Mouse (Mus musculus): ENCODE measurements at regions not wholly inside any gene's neighbourhood (a gene's known extent, or its start where the extent isn't known, plus 50 kb on each side); places are given as distances from the start of the nearest gene placed in this dataset.

DNA sequence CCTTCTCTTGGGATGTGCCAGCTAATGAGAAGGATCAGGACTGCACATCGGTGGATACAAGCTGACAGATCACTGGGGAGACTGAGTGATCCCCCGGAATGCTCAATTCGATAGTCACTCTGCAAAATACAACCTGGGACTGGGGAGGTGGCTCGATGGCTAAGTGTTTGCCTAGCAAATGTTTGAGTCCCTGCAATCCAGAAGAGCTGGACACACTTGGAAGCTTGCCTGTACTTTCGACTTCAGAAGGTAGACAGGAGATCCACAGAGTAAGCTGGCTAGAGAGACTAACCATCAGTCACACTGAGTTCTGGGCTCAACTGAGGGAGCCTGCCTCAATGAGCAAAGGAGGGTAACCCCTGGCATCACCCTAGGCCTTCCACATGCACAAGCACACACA is 69.7 kb downstream of the Rplp1 start:
- no peaks in the 10 kb centered on the region for H3K9me3 ChIP-seq (ENCODE audit: control insufficient read depth, low read length)
- no peak overlapping the region for H3K27ac ChIP-seq (ENCODE audit: low read depth, low read length)
- H3K36me3 ChIP-seq (ENCODE audit: control insufficient read depth, insufficient read depth, low read length), result no peaks in the 10 kb centered on the region
- no peak overlapping the region for H3K4me3 ChIP-seq (ENCODE audit: low read depth, low read length)
- 89% methylated on average over 5 of the region's 5 CpGs for WGBS
- no peak overlapping the region for H3K4me2 ChIP-seq
- H3K9ac ChIP-seq (ENCODE audit: low read length), result no peak overlapping the region
- ATAC-seq (ENCODE audit: low FRiP score), result no peak
- peaks cover 4% of the 10 kb centered on the region; the same call in 1 of the 2 replicates for H3K4me1 ChIP-seq (ENCODE audit: control insufficient read depth, insufficient read depth, low read length)
- no peaks in the 10 kb centered on the region for H3K27me3 ChIP-seq (ENCODE audit: control insufficient read depth, insufficient read depth, low read length)
- DNase-seq (ENCODE audit: low spot score, missing footprints), result no peak

DNA sequence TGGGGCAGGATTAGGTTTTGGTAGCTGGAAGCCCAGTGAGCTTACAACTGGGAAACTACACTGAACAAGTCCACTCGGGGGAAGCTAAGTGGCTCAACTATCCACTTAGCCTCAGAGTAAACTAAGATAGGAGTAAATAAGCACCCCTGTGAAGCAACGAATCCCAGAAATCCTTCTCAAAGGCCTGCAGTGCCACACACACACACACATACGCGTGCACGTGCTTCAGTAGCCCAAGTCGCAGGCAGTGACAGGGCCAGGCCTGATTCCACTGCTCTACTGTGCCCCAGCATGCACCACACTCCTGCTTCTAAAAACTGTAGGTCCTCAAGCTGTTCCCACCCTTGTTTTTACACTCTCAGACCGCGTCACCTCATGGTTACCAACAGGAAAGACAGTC is 70.2 kb downstream of the Rplp1 start:
- no peak for ATAC-seq (ENCODE audit: low FRiP score)
- Histone ChIP-seq H3K4me3 (ENCODE audit: low read depth, low read length) (no peak overlapping the region), H3K27ac (ENCODE audit: low read depth, low read length) (no peak overlapping the region), H3K9me3 (ENCODE audit: control insufficient read depth, low read length) (no peaks in the 10 kb centered on the region), H3K4me2 (no peak overlapping the region), H3K27me3 (ENCODE audit: control insufficient read depth, insufficient read depth, low read length) (no peaks in the 10 kb centered on the region), H3K4me1 (ENCODE audit: control insufficient read depth, insufficient read depth, low read length) (peaks cover 4% of the 10 kb centered on the region; the same call in 1 of the 2 replicates), H3K36me3 (ENCODE audit: control insufficient read depth, insufficient read depth, low read length) (no peaks in the 10 kb centered on the region), H3K9ac (ENCODE audit: low read length) (no peak overlapping the region)
- no peak for DNase-seq (ENCODE audit: low spot score, missing footprints)
- whole genome bisulfite sequencing, result 68% methylated on average over 8 of the region's 8 CpGs

DNA sequence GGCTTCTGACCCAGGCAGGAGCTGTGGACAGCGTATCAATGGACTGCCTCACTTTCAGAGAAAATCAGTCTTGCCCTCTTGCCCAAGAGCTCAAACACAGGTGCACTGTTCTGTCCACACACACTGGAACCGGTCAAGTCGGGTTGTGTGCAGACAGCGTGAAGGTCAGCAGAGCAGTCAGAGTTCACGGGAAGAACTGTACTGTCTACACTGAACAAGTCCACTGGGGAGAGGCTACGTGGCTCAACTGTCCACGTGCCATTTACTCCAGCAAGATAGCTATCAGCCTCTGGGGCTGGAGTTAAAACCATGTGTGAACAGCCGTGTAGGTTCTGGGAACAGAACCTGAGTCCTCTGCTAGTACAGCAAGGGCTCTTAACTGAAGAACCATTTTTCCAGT is 70.8 kb downstream of the Rplp1 start:
- Histone ChIP-seq H3K27me3 (ENCODE audit: control insufficient read depth, insufficient read depth, low read length) (no peaks in the 10 kb centered on the region), H3K9ac (ENCODE audit: low read length) (no peak overlapping the region), H3K27ac (ENCODE audit: low read depth, low read length) (no peak overlapping the region), H3K4me2 (no peak overlapping the region), H3K4me1 (ENCODE audit: control insufficient read depth, insufficient read depth, low read length) (peaks cover 4% of the 10 kb centered on the region; the same call in 1 of the 2 replicates), H3K4me3 (ENCODE audit: low read depth, low read length) (no peak overlapping the region), H3K9me3 (ENCODE audit: control insufficient read depth, low read length) (no peaks in the 10 kb centered on the region), H3K36me3 (ENCODE audit: control insufficient read depth, insufficient read depth, low read length) (no peaks in the 10 kb centered on the region)
- no peak for ATAC-seq (ENCODE audit: low FRiP score)
- 81% methylated on average over 8 of the region's 8 CpGs for WGBS
- DNase-seq (ENCODE audit: low spot score, missing footprints), result no peak

DNA sequence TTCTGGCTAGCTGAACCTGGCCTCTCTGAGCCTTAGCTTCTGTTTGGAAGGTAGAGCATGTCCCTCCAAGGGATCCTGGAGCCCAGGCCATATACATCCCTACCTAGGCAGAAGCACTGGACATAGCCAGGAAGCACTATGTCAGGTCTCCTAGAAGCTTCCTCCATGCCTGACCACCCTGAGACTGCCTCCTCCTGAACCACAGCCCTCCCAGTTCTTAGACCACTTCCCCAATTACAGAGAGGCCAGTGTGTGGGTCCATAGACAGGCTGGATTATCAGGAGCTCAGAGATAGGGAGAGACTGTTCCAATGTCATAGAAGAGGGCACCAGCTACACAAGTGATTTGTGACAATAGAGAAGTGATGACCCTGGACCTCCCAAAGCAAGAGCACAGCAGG is 72.0 kb downstream of the Rplp1 start:
- Histone ChIP-seq H3K4me3 (ENCODE audit: low read depth, low read length) (no peak overlapping the region), H3K9ac (ENCODE audit: low read length) (no peak overlapping the region), H3K27me3 (ENCODE audit: control insufficient read depth, insufficient read depth, low read length) (no peaks in the 10 kb centered on the region), H3K4me1 (ENCODE audit: control insufficient read depth, insufficient read depth, low read length) (peaks cover 4% of the 10 kb centered on the region; the same call in 1 of the 2 replicates), H3K4me2 (no peak overlapping the region), H3K9me3 (ENCODE audit: control insufficient read depth, low read length) (no peaks in the 10 kb centered on the region), H3K27ac (ENCODE audit: low read depth, low read length) (no peak overlapping the region), H3K36me3 (ENCODE audit: control insufficient read depth, insufficient read depth, low read length) (no peaks in the 10 kb centered on the region)
- no peak for DNase-seq (ENCODE audit: low spot score, missing footprints)
- no peak for ATAC-seq (ENCODE audit: low FRiP score)

DNA sequence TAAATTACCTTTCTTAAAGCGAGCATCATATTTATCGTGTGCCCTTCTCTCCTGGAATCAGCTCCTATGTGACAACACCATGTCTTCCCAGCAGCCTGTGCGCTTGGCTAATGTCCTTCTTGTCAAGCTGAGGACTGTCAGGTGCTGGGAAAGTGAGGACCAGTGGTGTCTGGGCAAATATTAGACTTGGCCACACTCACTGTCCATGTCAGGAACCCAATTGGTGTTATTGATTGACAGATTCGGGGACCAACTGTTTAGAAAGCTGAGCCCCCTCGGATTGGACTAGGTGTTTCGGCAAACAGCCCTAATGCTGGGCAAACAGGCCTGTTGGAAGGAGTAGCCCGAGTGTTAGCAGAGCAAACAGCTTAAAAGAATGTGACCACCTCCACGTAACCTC is 73.1 kb downstream of the Rplp1 start:
- 81% methylated on average over 8 of the region's 8 CpGs for WGBS
- DNase-seq (ENCODE audit: low spot score, missing footprints) (no peak), ATAC-seq (ENCODE audit: low FRiP score) (no peak)
- no peaks in the 10 kb centered on the region for H3K27me3 ChIP-seq (ENCODE audit: control insufficient read depth, insufficient read depth, low read length)
- H3K36me3 ChIP-seq (ENCODE audit: control insufficient read depth, insufficient read depth, low read length), result no peaks in the 10 kb centered on the region
- H3K4me1 ChIP-seq (ENCODE audit: control insufficient read depth, insufficient read depth, low read length), result peaks cover 4% of the 10 kb centered on the region; the same call in 1 of the 2 replicates
- H3K9ac ChIP-seq (ENCODE audit: low read length), result no peak overlapping the region
- H3K4me3 ChIP-seq (ENCODE audit: low read depth, low read length), result no peak overlapping the region
- H3K4me2 ChIP-seq, result no peak overlapping the region
- H3K9me3 ChIP-seq (ENCODE audit: control insufficient read depth, low read length), result no peaks in the 10 kb centered on the region
- H3K27ac ChIP-seq (ENCODE audit: low read depth, low read length), result no peak overlapping the region

DNA sequence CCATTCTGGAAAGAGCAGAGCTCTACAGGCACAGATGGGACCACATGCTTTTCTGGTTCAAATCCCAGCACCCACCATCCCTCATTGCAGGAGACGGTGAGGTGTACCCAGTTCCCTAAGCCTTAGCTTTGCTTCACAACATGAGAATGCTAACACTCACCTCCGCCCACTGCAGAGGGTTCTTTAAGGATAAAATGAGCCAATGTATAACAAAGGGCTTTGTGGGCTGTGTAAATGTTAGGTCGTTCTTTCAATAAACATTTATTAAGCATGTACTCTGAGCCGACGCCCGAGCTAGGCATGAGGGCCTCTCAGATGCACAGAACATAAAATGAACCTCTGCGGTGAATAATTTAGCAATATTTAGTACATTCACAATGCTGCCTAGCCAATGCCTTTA is 74.0 kb downstream of the Rplp1 start:
- Histone ChIP-seq H3K4me1 (ENCODE audit: control insufficient read depth, insufficient read depth, low read length) (peaks cover 4% of the 10 kb centered on the region; the same call in 1 of the 2 replicates), H3K4me3 (ENCODE audit: low read depth, low read length) (no peak overlapping the region), H3K9ac (ENCODE audit: low read length) (no peak overlapping the region), H3K9me3 (ENCODE audit: control insufficient read depth, low read length) (no peaks in the 10 kb centered on the region), H3K27me3 (ENCODE audit: control insufficient read depth, insufficient read depth, low read length) (no peaks in the 10 kb centered on the region), H3K4me2 (no peak overlapping the region), H3K27ac (ENCODE audit: low read depth, low read length) (no peak overlapping the region), H3K36me3 (ENCODE audit: control insufficient read depth, insufficient read depth, low read length) (no peaks in the 10 kb centered on the region)
- DNase-seq (ENCODE audit: low spot score, missing footprints) (no peak), ATAC-seq (ENCODE audit: low FRiP score) (no peak)
- WGBS, result 86% methylated on average over 7 of the region's 7 CpGs

DNA sequence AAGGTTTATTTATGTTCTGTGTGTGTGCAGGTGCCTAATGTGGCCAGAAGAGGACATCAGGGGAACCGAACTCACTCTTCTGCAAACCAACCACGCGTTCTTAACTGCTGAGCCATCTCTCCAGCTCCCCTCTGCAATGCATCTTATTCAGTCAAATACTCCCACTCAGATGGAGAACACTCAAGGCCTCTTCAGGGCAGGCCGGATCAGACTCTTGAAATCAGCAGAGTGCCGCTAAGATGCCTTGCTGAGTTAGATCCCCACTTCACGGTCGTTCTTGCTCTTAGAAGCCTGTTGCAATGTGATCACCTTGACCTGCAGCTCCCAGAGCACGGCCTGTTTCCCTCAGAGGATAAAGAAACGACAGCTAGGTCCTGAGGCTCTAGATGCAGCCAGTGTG is 81.1 kb downstream of the Rplp1 start:
- no peak overlapping the region for H3K4me3 ChIP-seq (ENCODE audit: low read depth, low read length)
- no peaks in the 10 kb centered on the region for H3K9me3 ChIP-seq (ENCODE audit: control insufficient read depth, low read length)
- 81% methylated on average over 9 of the region's 9 CpGs for WGBS
- H3K27ac ChIP-seq (ENCODE audit: low read depth, low read length), result no peak overlapping the region
- DNase-seq (ENCODE audit: low spot score, missing footprints), result no peak
- H3K4me1 ChIP-seq (ENCODE audit: control insufficient read depth, insufficient read depth, low read length), result no peaks in the 10 kb centered on the region
- no peaks in the 10 kb centered on the region for H3K27me3 ChIP-seq (ENCODE audit: control insufficient read depth, insufficient read depth, low read length)
- no peak overlapping the region for H3K4me2 ChIP-seq
- H3K36me3 ChIP-seq (ENCODE audit: control insufficient read depth, insufficient read depth, low read length), result no peaks in the 10 kb centered on the region
- H3K9ac ChIP-seq (ENCODE audit: low read length), result no peak overlapping the region
- ATAC-seq (ENCODE audit: low FRiP score), result no peak

DNA sequence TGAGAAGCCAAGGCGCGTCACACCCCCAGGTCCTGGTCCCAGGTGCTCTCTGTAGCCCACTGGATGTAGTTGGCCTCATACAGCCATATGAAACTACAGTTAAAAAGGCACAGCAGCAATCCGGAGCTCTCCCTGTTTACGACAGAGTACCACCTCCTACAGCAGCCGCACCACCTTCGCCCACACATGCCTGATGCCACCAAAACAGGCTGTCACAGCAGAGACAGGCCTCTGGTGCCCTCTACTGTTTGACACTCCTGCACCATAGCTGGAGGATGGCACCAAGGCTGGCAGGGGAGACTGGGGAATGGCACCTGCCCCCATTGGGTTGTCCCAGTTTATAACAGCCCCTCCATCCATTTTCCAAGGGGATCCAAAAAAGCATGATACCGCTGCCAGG is 84.1 kb downstream of the Rplp1 start:
- DNase-seq (ENCODE audit: low spot score, missing footprints) (no peak), ATAC-seq (ENCODE audit: low FRiP score) (no peak)
- 82% methylated on average over 7 of the region's 7 CpGs for WGBS
- H3K4me3 ChIP-seq (ENCODE audit: low read depth, low read length), result no peak overlapping the region
- no peaks in the 10 kb centered on the region for H3K27me3 ChIP-seq (ENCODE audit: control insufficient read depth, insufficient read depth, low read length)
- no peaks in the 10 kb centered on the region for H3K9me3 ChIP-seq (ENCODE audit: control insufficient read depth, low read length)
- no peak overlapping the region for H3K4me2 ChIP-seq
- no peak overlapping the region for H3K9ac ChIP-seq (ENCODE audit: low read length)
- no peak overlapping the region for H3K27ac ChIP-seq (ENCODE audit: low read depth, low read length)
- no peaks in the 10 kb centered on the region for H3K36me3 ChIP-seq (ENCODE audit: control insufficient read depth, insufficient read depth, low read length)
- no peaks in the 10 kb centered on the region for H3K4me1 ChIP-seq (ENCODE audit: control insufficient read depth, insufficient read depth, low read length)

DNA sequence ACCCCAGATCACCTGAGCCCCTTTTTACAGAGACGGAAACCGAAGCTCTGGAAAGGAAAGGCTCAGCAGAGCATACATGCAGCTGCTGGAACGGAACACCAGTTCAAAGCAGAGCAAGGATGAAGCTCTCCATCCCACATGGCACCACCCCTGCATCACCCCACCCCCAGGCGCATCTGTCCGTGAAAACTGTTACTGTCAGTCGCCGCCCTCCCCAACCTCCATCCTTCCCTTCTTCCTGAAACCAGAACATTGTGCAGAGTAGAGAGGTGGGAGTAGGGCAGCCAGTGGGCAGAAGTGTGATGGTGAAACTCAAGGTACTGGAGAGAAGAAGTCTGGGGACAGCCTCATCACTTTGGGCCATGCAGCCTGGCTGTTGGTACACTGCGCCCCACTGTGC is 84.6 kb downstream of the Rplp1 start:
- Histone ChIP-seq H3K4me3 (ENCODE audit: low read depth, low read length) (no peak overlapping the region), H3K9me3 (ENCODE audit: control insufficient read depth, low read length) (no peaks in the 10 kb centered on the region), H3K9ac (ENCODE audit: low read length) (no peak overlapping the region), H3K4me2 (no peak overlapping the region), H3K36me3 (ENCODE audit: control insufficient read depth, insufficient read depth, low read length) (no peaks in the 10 kb centered on the region), H3K27ac (ENCODE audit: low read depth, low read length) (no peak overlapping the region), H3K4me1 (ENCODE audit: control insufficient read depth, insufficient read depth, low read length) (no peaks in the 10 kb centered on the region), H3K27me3 (ENCODE audit: control insufficient read depth, insufficient read depth, low read length) (no peaks in the 10 kb centered on the region)
- DNase-seq (ENCODE audit: low spot score, missing footprints) (no peak), ATAC-seq (ENCODE audit: low FRiP score) (no peak)
- 85% methylated on average over 8 of the region's 8 CpGs for WGBS

DNA sequence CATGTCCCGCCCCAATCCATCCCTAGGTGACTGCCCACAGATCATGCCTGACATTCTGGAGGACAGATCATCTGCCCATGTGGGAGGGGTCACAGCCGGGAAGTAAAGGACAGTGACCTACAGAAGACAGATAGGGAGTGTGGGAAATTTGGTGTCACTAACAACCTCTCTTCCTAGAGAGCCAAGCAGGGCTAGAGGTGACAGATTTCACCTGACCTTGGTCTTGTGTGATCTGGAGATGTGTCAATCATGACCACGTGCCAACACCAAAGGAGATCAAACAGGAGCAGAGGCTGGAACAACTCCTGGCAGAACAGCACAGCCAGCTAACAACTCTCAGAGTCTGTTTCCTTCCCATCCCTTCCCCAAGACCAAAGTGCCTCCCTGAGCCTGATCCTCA is 85.0 kb downstream of the Rplp1 start:
- 86% methylated on average over 3 of the region's 3 CpGs for WGBS
- DNase-seq (ENCODE audit: low spot score, missing footprints), result no peak

More for the DNA sequence above, 85.0 kb downstream of the Rplp1 start:
- H3K36me3 ChIP-seq (ENCODE audit: control insufficient read depth, insufficient read depth, low read length), result no peaks in the 10 kb centered on the region
- H3K4me3 ChIP-seq (ENCODE audit: low read depth, low read length), result no peak overlapping the region
- no peak overlapping the region for H3K9ac ChIP-seq (ENCODE audit: low read length)
- no peaks in the 10 kb centered on the region for H3K4me1 ChIP-seq (ENCODE audit: control insufficient read depth, insufficient read depth, low read length)
- no peak for ATAC-seq (ENCODE audit: low FRiP score)
- no peaks in the 10 kb centered on the region for H3K9me3 ChIP-seq (ENCODE audit: control insufficient read depth, low read length)
- no peaks in the 10 kb centered on the region for H3K27me3 ChIP-seq (ENCODE audit: control insufficient read depth, insufficient read depth, low read length)
- H3K4me2 ChIP-seq, result no peak overlapping the region
- H3K27ac ChIP-seq (ENCODE audit: low read depth, low read length), result no peak overlapping the region
